Mouse (Mus musculus) CD8-positive naive resting alpha-beta T cell, adult 2 months (primary cell): Measurements from ENCODE around the gene Ddr2.

Source experiments
- DNase-seq, 2 experiments: peaks; one replicate each; pipeline ENCODE4 v3.0.0; 2022; ENCODE audit warnings: low read depth in 2 of 2, low spot score in 2 of 2

Gene Ddr2

DNA sequence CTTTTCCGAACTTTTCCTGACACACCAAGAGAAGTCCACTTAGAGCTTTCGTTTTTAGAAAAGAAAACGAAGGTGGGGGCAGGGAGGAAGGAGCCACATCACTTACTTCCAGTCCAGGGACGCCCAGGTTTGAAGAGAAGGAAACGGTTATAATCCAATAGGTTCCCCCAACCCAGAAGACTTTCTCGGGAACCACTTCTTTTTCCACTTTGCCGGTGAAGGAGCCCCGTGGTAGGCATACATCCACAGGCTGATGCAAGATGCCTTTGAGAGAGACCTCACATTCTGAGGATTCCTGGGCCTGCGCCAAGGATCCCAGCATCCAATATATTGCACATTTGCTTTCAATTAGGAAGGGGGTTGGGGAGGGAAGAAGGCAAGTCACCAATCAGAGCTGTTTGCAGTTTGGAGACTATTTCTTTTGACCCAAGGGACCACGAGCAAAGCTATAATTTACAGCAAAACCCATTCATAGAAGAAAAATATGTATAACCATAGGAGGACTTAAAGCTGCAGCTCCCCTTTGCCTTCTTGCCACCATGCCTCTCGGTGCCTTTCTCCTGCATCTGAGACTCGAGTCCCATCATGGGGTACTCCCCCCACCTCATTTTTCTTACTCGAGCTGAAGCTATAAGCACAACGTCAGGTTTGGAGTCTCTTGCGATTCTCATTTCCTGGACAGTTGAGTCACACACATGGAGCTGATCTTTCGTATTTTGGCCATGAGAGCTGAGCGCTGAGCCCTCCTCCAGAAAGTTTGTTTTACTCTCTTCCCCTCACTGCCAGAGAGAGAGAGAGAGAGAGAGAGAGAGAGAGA is at the start of gene Ddr2:
Ddr2 (minus strand) TSS at position 247 of the 817 bp plus-strand sequence.
- no peak for DNase-seq

DNA sequence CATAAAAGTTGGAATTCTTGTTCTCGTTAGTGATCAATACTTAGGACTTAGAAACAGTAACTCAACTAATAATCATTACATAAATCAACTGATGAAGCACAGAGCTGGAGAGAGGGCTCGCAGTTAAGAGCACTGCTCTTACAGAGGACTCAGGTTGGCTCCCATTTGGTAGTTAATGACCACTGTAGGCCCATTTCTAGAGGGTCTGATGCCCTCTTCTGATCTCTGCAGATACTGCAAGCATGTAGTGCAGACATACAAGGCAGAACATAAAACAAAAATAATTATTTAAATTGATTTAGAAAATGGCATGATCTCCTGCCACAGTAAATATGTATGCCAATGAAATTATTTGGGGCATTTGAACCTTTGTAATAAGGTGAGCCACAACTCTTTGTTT is 49.1 kb upstream of the Ddr2 start:
- no peak for DNase-seq

DNA sequence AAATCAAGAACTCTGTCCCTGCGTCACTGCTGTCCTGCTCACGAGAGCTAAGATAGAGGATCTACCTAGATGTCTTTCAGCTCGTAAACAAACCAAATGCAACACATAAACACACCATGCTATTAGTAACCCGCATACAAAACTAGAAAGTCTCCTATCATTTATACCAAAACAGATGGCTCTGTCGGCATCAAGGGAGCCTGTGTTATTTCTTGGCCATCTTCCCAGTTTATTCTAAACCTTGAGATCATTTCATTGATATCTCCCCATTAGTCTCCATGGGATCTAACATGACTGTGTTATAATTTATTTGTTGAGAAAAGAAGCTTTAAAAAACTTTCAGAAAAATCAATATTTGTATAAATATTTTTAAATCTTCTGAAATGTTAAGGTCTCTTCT is 45.2 kb upstream of the Ddr2 start:
- no peak for DNase-seq

DNA sequence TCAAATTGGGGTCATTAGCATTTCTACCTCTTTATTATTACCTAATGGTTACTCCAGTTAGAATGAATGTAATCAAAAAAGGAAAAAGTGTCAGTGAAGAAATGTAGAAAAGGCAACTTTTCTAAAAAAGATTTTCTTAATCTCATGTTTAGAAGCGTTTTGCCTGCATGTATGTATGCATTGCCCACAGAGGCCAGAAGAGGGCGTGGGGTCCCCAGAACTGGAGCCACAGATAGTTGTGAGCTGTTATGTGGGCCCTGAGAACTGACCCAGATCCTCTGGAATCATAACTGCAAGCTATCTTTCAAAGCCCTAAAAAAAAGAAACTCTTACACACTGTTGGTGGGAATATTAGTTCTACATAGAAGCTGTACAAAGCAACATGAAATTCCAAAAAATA is 44.7 kb upstream of the Ddr2 start:
- no peak for DNase-seq

DNA sequence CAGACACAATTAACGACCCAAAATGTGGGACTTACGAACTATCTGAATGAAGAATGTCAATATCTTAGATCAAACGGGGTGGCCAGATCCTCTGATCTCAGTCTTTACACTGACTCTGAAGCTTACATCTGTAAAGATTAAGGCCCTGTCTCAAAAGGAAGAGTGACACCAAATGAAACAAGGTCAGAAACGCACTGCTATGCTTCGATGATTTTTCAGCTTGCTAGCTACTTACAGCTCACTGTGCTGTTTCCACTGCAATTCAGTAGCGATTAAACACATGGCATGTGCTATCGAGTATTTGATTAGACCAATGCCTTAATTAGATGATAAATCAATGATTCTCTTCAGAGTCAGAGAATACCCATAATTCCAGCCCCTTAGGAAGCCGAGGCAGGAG is 43.4 kb upstream of the Ddr2 start:
- DNase-seq, result no peak

DNA sequence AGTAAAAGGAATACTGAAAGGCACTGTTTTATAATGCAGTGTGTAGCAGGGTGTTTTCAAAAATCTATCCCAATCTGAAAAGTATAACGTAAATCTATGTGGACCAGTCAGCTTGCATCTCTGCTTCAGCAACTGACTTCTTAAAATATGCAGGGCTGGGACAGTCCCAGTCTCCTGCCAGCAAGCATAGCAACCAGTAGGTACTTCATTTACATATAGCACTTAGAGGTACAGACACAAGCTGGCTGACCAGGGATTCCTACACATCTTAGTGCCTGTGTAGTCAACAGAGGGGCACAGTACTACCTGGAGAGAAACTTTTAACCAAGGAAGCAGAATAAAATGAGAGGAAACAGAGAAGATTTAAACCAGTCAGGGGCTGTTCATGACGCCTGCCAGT is 42.0 kb upstream of the Ddr2 start:
- no peak for DNase-seq

DNA sequence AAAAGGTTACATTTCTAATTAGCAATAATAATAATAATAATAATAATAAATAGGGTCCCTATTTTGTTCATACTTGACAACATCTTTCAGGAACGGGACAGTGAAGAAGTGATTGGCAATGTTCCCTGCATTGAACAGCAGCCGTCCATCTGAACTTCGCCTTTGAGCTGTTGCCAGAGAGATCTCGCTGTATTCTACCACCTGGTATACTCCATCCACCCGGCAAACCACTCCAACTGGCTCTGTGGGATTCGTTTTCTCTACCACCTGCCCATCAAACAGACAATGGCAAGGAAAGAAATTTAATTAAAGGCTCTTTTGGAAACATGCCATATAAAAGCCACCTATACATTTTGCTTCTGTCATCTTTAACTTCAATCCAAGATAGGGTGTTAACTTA is 40.3 kb upstream of the Ddr2 start:
- DNase-seq, result no peak

DNA sequence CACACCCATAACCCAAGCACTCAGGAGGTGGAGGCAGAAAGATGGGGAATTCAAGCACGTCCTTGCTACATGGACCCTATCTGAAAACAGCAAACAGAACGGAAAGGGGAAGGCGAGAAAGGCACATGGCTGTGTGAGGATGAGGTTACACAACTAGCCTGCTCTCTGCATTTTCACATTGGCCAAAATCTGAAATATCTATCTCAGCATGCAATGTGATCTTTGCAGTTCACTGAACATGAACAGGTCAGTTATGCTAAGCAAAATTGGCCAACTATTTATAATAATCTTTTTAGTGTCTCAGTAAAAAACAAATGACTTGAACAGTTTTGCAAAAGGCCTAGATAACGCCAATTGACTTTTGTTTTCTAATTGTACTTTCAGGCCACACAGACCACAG is 39.2 kb upstream of the Ddr2 start:
- no peak for DNase-seq

DNA sequence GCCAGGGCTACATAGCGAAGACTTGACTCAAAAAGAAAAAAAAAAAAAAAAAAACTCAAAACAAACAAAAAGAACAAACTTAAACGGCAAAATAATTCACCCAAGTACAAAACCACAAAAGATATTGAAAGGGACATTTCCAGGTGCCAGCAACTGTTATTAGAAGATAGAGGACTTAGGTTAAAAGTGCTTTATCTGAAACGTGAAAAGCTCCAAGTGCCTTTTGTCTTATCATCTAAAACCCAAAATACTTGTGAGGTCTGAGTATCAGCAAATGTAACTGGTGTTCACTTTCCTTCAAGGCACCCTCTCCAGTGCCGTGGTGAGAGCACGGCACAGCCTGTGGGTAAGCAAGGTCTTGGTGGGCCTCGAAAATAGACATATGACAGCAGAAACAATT is 38.0 kb upstream of the Ddr2 start:
- no peak for DNase-seq

DNA sequence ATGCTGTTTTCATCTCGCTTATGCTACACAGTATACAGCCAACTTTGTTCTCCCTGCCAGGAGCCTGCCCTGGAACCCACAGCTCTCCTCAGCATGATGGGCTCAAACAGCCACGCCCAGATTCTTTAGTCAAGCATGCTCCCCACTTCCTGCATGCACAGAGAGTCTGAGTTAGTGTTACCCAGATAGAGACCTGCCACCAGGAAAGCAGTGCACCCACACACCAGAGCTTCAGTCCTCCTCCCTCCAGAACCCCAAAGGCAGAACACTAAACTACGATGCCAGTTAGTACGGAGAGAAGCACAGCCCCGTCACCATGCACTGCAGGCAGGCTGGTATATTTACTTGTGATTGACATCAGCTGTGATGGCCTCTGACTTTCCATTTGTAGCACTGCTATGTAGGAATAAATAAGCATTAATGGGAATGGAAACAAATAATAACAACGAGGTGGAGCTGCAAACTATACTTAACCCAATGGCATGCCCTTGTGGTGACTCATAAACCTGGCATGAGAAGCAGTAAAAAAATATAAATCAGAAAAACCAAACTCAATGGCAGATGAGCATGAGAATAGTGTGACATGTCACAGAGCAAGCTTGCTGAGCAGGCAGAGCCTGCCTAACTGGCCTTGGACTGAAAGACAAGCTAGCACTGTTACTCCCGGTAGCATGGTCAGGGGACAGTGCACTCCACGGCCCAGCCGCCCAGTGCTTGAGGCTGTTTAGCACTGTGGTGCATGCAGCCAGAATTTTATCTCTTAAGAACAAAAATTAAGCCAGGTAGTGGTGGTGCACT is 37.3 kb upstream of the Ddr2 start:
- DNase-seq, result peak in 1 of 2 experiments; percentile 13

DNA sequence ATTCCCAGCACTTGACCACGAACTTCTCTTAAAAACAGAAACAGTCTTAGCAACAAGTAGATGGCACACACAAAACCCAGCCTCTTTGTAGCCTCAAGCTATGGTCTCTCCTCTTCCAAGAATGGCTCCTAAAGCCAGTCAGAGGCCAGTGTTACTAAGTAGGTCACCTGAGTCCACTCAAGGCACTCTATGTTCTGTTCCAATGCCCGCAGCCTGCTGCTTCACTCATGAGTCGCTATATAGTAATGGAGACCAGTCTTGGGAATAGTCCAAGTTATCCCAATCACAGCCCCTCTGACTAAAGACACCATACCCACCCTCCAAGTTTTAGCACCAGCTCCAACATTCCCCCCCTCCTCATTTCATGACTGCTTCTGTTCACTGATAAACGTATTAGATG is 35.0 kb upstream of the Ddr2 start:
- DNase-seq, result no peak

DNA sequence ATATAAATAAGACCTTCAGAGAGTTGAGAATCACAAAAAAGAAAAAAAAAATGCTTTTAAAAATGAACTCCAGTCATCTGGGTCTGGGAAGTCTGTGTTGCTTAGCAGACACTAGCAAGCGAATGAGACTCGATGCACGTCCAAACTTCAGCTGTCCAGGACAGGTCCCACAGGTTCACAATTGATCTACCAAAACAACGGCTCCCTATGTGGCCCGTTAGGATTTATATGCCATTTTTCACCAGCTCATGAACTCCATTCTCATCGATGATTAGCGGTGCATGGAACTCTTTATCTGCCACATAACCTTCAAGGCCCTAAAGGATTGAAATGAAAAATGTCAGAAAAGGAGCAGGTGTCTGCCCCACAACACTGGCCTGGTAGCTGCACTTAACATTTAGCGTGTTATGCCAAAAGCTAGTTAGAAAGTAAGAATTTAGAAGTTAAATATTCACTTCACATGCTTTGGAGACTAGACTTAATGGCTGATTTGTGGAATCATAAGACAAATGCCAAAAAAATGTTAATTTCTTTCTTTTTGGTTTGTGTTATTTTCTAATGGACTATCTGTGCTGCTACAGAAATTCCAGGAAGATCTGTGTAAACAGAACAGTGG is 31.8 kb upstream of the Ddr2 start:
- DNase-seq, result no peak

DNA sequence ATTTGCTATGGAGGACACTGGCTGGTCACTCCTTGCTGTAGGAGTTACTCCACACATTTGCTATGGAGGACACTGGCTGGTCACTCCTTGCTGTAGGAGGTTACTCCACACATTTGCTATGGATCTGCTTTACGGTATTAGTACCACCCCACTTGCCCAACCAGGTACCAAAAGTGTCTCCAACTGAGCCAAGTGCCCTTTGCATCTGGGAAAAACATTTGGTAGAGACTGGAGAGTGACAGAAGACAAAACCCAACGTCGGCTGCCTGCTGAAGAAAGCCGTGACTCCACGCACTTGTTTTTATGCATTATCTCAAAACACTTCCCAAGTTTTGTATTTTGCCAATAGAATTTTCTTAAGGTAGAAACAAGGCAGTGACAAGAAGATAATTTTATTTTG is 31.1 kb upstream of the Ddr2 start:
- DNase-seq, result no peak

DNA sequence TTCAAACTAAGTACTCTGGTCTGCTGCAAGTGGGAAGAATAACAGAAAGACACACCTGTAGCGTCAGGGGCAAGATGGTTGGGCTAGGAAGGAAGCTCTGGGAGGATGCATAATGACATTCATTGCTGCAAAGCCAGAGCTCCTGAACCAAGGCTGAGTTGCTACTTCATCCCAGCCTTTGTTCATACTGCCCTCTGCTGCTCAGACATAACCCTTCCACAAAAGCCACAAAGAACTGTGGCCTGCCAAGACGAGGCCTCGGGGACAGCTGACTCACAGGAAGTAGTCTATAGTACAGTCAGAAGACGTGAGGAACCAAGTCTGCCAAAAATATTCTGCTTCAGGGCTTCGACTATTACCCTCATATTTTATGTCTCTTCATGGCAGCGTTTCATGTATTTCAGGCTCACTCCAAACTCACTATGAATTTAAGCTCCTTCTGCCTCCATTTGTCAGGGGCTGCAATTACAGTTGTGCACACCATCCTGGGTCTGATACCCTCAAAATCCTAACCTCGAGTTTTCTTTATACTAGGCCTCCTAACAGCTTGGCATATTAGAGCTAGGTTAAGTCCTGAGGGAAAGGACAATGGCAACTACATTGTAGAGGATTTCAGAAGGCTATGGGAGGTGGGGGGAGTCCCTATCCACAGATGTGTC is 25.9 kb upstream of the Ddr2 start:
- DNase-seq, result peak; percentile 21 to 25

DNA sequence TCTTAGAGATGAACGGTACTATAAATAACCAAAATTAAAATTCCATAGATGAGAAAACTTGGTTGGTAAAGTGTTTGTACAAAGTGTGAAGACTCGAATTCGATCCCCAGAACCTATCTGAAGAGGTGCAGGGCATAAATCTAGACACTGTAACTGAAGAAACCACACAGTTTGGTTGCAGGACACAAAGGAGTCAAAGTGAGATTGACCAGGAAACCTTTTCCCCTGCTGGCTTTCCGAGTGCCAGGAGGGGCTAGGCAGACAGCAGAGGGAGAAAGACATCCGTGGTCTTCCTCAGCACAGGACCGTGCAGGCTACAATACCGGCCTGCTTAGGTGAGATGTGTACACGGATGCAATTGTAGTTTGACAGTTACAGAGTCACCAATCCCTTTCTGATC is 23.7 kb upstream of the Ddr2 start:
- DNase-seq, result no peak

DNA sequence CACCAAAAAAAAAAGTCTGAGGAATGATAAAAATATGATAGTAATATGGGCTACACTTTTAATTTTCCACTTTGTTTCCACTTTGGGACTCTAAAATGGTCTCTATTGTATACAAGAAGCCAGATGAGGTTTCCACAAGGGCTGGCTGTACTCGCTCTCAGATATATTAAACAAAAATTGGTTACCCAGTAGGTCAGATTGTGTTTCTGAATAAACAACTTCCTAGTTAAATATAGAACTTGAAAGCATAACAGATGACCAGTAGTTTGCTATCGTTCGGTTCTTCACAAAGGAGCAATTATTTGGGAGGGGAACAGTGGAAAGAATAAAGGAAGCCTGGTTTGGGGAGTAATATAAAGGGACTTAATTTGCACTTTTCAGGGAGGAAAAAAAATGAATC is 20.4 kb upstream of the Ddr2 start:
- DNase-seq, result no peak

DNA sequence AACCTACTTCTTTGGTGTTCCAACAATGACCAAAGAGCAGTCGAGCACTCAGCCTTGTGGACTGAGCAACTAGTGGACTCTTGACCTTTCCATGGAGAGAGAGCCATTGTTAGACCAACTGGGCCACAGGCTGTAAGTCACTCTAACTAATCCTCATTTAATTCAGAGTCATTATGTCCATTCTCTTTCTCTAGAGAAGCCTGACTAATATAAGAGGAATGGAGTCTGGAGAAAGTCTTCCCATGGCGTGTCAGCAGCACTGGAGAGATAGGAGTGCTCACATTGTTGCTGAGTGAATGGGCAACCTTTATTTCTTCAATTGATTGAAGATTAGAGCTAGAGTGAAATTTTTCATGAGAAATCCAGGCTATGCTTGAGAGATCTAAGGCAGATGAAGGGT is 14.1 kb upstream of the Ddr2 start:
- no peak for DNase-seq

DNA sequence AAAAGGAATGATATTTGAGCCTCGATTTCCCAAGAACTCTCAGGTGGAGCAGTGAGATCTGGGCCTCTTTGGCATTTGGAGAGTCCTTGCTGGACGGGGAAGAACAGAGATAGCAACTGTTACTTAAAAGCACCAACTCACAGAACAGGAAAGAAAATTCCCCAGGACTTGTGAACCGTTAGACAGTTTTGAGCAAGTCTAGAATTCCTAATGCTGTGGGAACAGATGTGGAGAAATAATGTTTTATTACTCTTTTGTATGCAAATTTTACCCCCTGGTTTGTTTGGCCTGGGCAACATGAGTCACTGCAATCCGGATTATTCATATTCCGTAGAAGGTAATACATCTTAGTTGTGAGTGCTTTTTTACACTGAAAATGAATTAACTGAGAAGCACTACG is 3.1 kb upstream of the Ddr2 start:
- DNase-seq, result no peak

DNA sequence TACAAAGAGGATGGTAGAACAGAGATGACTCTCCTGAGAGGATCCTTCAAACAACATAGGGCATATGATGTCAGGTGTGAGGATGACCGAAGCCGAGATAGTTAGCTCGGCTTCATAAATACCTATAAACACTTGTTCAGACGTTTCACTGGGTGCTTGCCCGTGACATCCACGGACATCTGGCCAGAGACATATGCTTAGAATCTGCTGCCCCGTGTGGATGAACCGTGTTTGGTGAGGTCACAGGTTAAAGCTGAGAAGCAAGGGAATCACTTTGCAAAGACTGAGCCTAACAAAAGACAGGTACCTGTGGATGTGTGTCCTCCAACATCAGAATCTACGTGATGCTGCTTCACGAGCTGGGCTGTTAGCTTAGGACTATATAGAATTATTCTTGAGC is 1.7 kb upstream of the Ddr2 start:
- DNase-seq, result no peak

DNA sequence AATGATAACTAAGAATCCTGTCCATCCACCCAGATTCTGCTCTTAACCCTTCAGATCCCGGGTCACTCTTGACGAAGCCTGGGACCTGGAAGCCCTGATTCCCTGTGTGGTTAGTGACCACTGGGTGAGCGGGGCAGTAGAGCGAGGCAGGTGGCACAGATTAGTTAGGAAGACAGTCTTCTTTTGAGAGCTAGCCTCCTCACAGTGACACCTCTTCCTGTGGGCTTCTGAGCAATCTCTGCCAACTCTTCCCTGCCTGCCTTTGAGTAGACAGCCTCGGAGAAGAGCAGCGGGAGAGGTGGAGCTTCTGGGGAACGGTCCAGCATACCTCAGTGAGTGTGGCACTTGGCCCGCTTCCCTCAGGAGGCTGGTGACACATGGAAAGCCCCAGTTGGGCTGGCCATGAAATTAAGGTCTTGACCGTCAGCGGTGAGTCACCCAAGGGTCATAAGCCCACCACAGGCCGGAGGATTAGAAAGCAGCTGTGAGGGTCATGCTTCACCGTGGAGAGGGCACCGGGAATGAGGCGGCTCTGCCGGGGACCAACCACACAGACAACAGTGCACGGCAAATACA is 1.2 kb upstream of the Ddr2 start:
- DNase-seq, result no peak

DNA sequence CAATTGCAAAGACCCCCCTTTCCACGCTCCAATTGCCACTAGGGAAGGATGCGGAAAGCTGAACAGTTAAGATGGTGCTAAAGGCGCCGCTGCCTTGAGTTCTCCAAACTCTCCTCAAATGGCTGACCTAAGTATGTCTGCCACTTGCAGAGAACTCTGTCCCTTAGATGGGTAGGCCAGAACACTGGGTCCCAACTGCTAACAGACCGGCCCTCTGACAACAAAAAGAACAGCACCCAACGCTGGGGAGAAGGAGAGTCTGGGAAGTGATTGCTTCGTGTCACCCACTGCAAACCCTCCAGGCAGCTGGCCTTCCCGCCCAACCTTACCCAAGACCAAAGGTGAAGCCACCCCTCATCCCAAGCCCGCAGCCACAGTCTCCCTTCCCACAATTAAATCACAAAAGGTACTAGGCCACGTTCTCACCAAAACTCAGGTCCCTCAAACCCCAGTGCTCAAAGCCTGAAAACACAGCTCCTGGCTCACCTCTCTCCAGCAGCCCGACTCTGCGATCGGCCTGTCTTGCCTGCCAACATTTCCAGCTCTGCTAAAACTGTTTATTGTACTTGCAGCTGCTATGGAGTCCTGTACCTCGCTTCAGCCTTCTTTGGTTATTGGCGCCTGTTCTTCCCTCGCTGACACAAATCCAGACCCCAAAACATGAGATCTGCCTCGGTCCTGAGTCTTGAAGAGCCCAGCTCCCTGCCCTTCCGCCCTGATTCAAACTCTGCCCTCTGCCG is 616 bp downstream of the Ddr2 start:
- DNase-seq, result no peak
